Mouse (Mus musculus) kidney, embryonic 14.5 days (tissue): ENCODE data around the gene Aoc3. TPM values are rescaled to one million over a fixed set of nuclear protein-coding genes. Genes with fewer than 3 reads are reported as not detected.
"Not testable (repeated sequence)": the region's sequence is repeated elsewhere in the genome, so short reads cannot be mapped to it uniquely, and the experiment has no call there.

Experiments used
- ATAC-seq: fragments of 200-750 bp; cut with Nextera tagmentation; 2 replicates; pipeline ENCODE4 v1.8.0; 2017; ENCODE audit warnings: moderate number of reproducible peaks, mild to moderate bottlenecking, moderate TSS enrichment, moderate library complexity; ENCODE audit not compliant: low FRiP score, low TSS enrichment
- H3K27ac ChIP-seq: fragments of 300-500 bp; sonication (generic); 2 replicates; pipeline ENCODE4 v1.5.1; 2014; ENCODE audit warnings: low read depth, mild to moderate bottlenecking, low read length, moderate library complexity, mixed read lengths
- H3K27me3 ChIP-seq: fragments of 300-500 bp; sonication (generic); 2 replicates; pipeline ENCODE4 v1.6.1; 2014; ENCODE audit warnings: mild to moderate bottlenecking, low read length; ENCODE audit not compliant: control insufficient read depth, insufficient read depth
- H3K36me3 ChIP-seq: fragments of 300-500 bp; sonication (generic); 2 replicates; pipeline ENCODE4 v1.6.1; 2014; ENCODE audit warnings: low read length, mixed read lengths; ENCODE audit not compliant: control insufficient read depth, insufficient read depth
- H3K4me1 ChIP-seq: fragments of 300-500 bp; sonication (generic); 2 replicates; pipeline ENCODE4 v1.6.1; 2014; ENCODE audit warnings: low read length, mixed read lengths; ENCODE audit not compliant: control insufficient read depth, insufficient read depth
- H3K4me2 ChIP-seq: fragments of 300-500 bp; sonication (generic); replicated peaks from 2 replicates; pipeline ENCODE4 v1.6.1; 2014; ENCODE audit warnings: low read depth, mild to moderate bottlenecking, low read length
- H3K4me3 ChIP-seq: fragments of 300-500 bp; sonication (generic); 2 replicates; pipeline ENCODE4 v1.5.1; 2014; ENCODE audit warnings: mild to moderate bottlenecking, low read length
- H3K9ac ChIP-seq: fragments of 300-500 bp; sonication (generic); 2 replicates; pipeline ENCODE4 v1.6.1; 2014; ENCODE audit warnings: low read depth, mild to moderate bottlenecking, low read length, moderate library complexity
- H3K9me3 ChIP-seq: fragments of 300-500 bp; sonication (generic); 2 replicates; pipeline ENCODE4 v1.6.1; 2016; ENCODE audit warnings: low read length; ENCODE audit not compliant: control insufficient read depth
- WGBS: fragments of 180-500 bp; shearing (Covaris S2); extraction: QIAGEN DNeasy Blood & Tissue Kit; methylation state at CpG from one replicate; pipeline ENCODE4 v1.1.7; 2014; 5-methylcytosine and 5-hydroxymethylcytosine counted together
- microRNA-seq: library from miRNA; unstranded; fragments of <30 nt; microRNA quantifications from one replicate; pipeline ENCODE4, GENCODE M21; 2016
- polyA plus RNA-seq: library from polyadenylated mRNA; unstranded; fragments of >200 nt; fragmentation: Nextera tagmentation; extraction: Ambion mirVana; gene quantifications from 2 replicates; pipeline ENCODE4 v1.2.1, GENCODE M21; 2014

Aoc3 gene
- polyA plus RNA-seq, 1 experiment from 2014 or later: 0.37 TPM

DNA sequence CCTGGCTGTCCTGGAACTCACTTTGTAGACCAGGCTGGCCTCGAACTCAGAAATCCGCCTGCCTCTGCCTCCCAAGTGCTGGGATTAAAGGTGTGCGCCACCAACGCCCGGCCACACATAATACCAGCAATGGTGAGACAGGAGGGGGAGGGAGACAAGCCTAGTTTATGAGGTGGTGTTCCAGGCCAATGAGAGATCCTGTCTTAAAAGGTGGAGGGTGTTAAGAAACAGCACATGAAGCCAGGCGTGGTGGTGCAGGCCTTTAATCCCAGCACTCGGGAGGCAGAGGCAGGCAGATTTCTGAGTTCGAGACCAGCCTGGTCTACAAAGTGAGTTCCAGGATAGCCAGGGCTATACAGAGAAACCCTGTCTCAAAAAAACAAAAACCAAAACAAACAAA is 47.8 kb downstream of the Aoc3 start:
- H3K27ac ChIP-seq, H3K4me3 ChIP-seq, H3K4me2 ChIP-seq, H3K36me3 ChIP-seq, ATAC-seq, H3K4me1 ChIP-seq, H3K9ac ChIP-seq, H3K9me3 ChIP-seq, H3K27me3 ChIP-seq: not testable (repeated sequence)
- 91% methylated on average over 8 of the region's 8 CpGs for WGBS

GRCm38 (mm10) chr11:101378926-101379325 is 48.5 kb downstream of the Aoc3 start:
- H3K9ac ChIP-seq: no peak overlapping the region
- H3K4me2 ChIP-seq: no peak overlapping the region
- H3K27me3 ChIP-seq: no peaks in the 10 kb centered on the region
- H3K27ac ChIP-seq: no peak overlapping the region
- no peak overlapping the region for H3K4me3 ChIP-seq
- no peaks in the 10 kb centered on the region for H3K9me3 ChIP-seq
- ATAC-seq: no peak
- no peaks in the 10 kb centered on the region for H3K36me3 ChIP-seq
- 82% methylated on average over 6 of the region's 6 CpGs for WGBS
- H3K4me1 ChIP-seq: 0 out of 2 replicates have a peak, but pooled peaks cover 3% of the 10 kb centered on the region

GRCm38 (mm10) chr11:101381817-101382216 is 51.4 kb downstream of the Aoc3 start:
- Histone ChIP-seq H3K4me1 (0 out of 2 replicates have a peak, but pooled peaks cover 3% of the 10 kb centered on the region), H3K27me3 (no peaks in the 10 kb centered on the region), H3K4me2 (no peak overlapping the region), H3K9ac (no peak overlapping the region; the same call in 1 of the 2 replicates), H3K4me3 (no peak overlapping the region), H3K9me3 (no peaks in the 10 kb centered on the region), H3K36me3 (no peaks in the 10 kb centered on the region), H3K27ac (no peak overlapping the region)
- 18% methylated on average over 4 of the region's 4 CpGs for WGBS
- no peak for ATAC-seq

Small RNA genes lying within 50 kb of the gene (microRNA-seq; reads per million reads assigned to microRNA genes)
- gene Gm25593: not detected

Other genes with a start within 250 kb of the Aoc3 start
- 42.0 and 44.9 TPM in 2 replicates for gene Coasy, start 248.0 kb upstream of the Aoc3 start, polyA plus RNA-seq
- 39.7 and 48.7 TPM in 2 replicates for gene Mlx, start 243.3 kb upstream of the Aoc3 start, polyA plus RNA-seq
- gene Psmc3ip, start 235.2 kb upstream of the Aoc3 start, polyA plus RNA-seq: 52.0 and 61.8 TPM in 2 replicates
- gene Retreg3, start 210.7 kb upstream of the Aoc3 start, polyA plus RNA-seq: 10.5 and 14.0 TPM in 2 replicates
- 81.9 and 95.4 TPM in 2 replicates for gene Tubg1, start 210.7 kb upstream of the Aoc3 start, polyA plus RNA-seq
- gene Tubg2, start 174.7 kb upstream of the Aoc3 start, polyA plus RNA-seq: 3.7 and 4.5 TPM in 2 replicates
- gene Cntnap1, start 160.1 kb upstream of the Aoc3 start, polyA plus RNA-seq: 1.7 and 2.1 TPM in 2 replicates
- 17.0 and 17.9 TPM in 2 replicates for gene Plekhh3, start 159.3 kb upstream of the Aoc3 start, polyA plus RNA-seq
- gene Ccr10, start 155.2 kb upstream of the Aoc3 start, polyA plus RNA-seq: 0.24 and 0.51 TPM in 2 replicates
- gene Ezh1, start 104.1 kb upstream of the Aoc3 start, polyA plus RNA-seq: 18.2 and 27.4 TPM in 2 replicates
- 248 and 275 TPM in 2 replicates for gene Ramp2, start 84.6 kb upstream of the Aoc3 start, polyA plus RNA-seq
- gene Vps25, start 76.9 kb upstream of the Aoc3 start, polyA plus RNA-seq: 154 and 160 TPM in 2 replicates
- 18.9 and 28.1 TPM in 2 replicates for gene Wnk4, start 70.0 kb upstream of the Aoc3 start, polyA plus RNA-seq
- 1.2 and 1.7 TPM in 2 replicates for gene Cntd1, start 51.6 kb upstream of the Aoc3 start, polyA plus RNA-seq
- gene Coa3, start 51.5 kb upstream of the Aoc3 start, polyA plus RNA-seq: 204 and 207 TPM in 2 replicates
- gene Becn1, start 28.3 kb upstream of the Aoc3 start, polyA plus RNA-seq: 112 and 164 TPM in 2 replicates
- gene Psme3, start 14.4 kb upstream of the Aoc3 start, polyA plus RNA-seq: 113 and 130 TPM in 2 replicates
- 1.9 TPM in 2 replicates for gene Aoc2, start 5.5 kb upstream of the Aoc3 start, polyA plus RNA-seq
- 0.08 TPM in 1 of 2 replicates, not detected in the other for gene G6pc, start 37.0 kb downstream of the Aoc3 start, polyA plus RNA-seq
- gene Aarsd1, start 87.0 kb downstream of the Aoc3 start, polyA plus RNA-seq: 85.2 and 99.0 TPM in 2 replicates
- gene Gm27029, start 94.2 kb downstream of the Aoc3 start, polyA plus RNA-seq: 10.4 and 11.5 TPM in 2 replicates
- gene Rundc1, start 94.5 kb downstream of the Aoc3 start, polyA plus RNA-seq: 8.2 and 16.1 TPM in 2 replicates
- 8.9 and 10.3 TPM in 2 replicates for gene Ptges3l, start 94.7 kb downstream of the Aoc3 start, polyA plus RNA-seq
- 430 and 578 TPM in 2 replicates for gene Rpl27, start 111.7 kb downstream of the Aoc3 start, polyA plus RNA-seq
- gene Ifi35, start 117.8 kb downstream of the Aoc3 start, polyA plus RNA-seq: 9.6 and 10.4 TPM in 2 replicates
- 7.0 and 10.8 TPM in 2 replicates for gene Rnd2, start 134.4 kb downstream of the Aoc3 start, polyA plus RNA-seq
- 25.0 and 28.4 TPM in 2 replicates for gene Vat1, start 135.6 kb downstream of the Aoc3 start, polyA plus RNA-seq
- 8.7 and 22.0 TPM in 2 replicates for gene Brca1, start 221.3 kb downstream of the Aoc3 start, polyA plus RNA-seq
- gene Nbr1, start 221.5 kb downstream of the Aoc3 start, polyA plus RNA-seq: 30.8 and 63.9 TPM in 2 replicates